Mouse (Mus musculus) forebrain, embryonic 14.5 days (tissue): ENCODE measurements around the gene Shroom3. TPM values are rescaled to one million over a fixed set of nuclear protein-coding genes. Genes with fewer than 3 reads are reported as not detected.

Experiments used
- ATAC-seq: fragments of 200-750 bp; cut with Nextera tagmentation; 2 replicates; pipeline ENCODE4 v1.8.0; 2017; ENCODE audit warnings: mild to moderate bottlenecking, moderate library complexity
- DNase-seq: peaks from one replicate; pipeline ENCODE4 v3.0.0-alpha.2; 2015; ENCODE audit warnings: low spot score
- H3K27ac ChIP-seq: fragments of 300-500 bp; sonication (generic); 2 replicates; pipeline ENCODE4 v1.5.1; 2014; ENCODE audit warnings: low read depth, mild to moderate bottlenecking, control low read depth, low read length, moderate library complexity
- H3K27me3 ChIP-seq: fragments of 300-500 bp; sonication (generic); replicated peaks from 2 replicates; pipeline ENCODE4 v1.6.1; 2014; ENCODE audit warnings: low read length, control low read depth, mixed read lengths; ENCODE audit not compliant: control insufficient read depth, insufficient read depth
- H3K36me3 ChIP-seq: fragments of 300-500 bp; sonication (generic); 2 replicates; pipeline ENCODE4 v1.6.1; 2014; ENCODE audit warnings: low read length, control low read depth; ENCODE audit not compliant: control insufficient read depth, insufficient read depth
- H3K4me1 ChIP-seq: fragments of 300-500 bp; sonication (generic); 2 replicates; pipeline ENCODE4 v1.6.1; 2014; ENCODE audit warnings: antibody characterized with exemption, low read length, control low read depth; ENCODE audit not compliant: control insufficient read depth, insufficient read depth
- H3K4me2 ChIP-seq: fragments of 300-500 bp; sonication (generic); 2 replicates; pipeline ENCODE4 v1.6.1; 2014; ENCODE audit warnings: mild to moderate bottlenecking, control low read depth, low read length
- H3K4me3 ChIP-seq: fragments of 300-500 bp; sonication (generic); 2 replicates; pipeline ENCODE4 v1.5.1; 2014; ENCODE audit warnings: low read depth, low read length, control low read depth
- H3K9ac ChIP-seq: fragments of 300-500 bp; sonication (generic); 2 replicates; pipeline ENCODE4 v1.6.1; 2014; ENCODE audit warnings: mild to moderate bottlenecking, low read length, control low read depth, moderate library complexity
- H3K9me3 ChIP-seq: fragments of 300-500 bp; sonication (generic); replicated peaks from 2 replicates; pipeline ENCODE4 v1.6.1; 2016; ENCODE audit warnings: low read length, control low read depth, mixed read lengths; ENCODE audit not compliant: control insufficient read depth
- WGBS: fragments of 180-500 bp; shearing (Covaris S2); extraction: QIAGEN DNeasy Blood & Tissue Kit; methylation state at CpG from one replicate; pipeline ENCODE4 v1.1.7; 2014; 5-methylcytosine and 5-hydroxymethylcytosine counted together
- polyA plus RNA-seq: library from polyadenylated mRNA; unstranded; fragments of >200 nt; fragmentation: Nextera tagmentation; extraction: Ambion mirVana; gene quantifications from 2 replicates; pipeline ENCODE4 v1.2.1, GENCODE M21; 2014

Shroom3 gene
- polyA plus RNA-seq, 1 experiment from 2014 or later, result 1.6 TPM

DNA sequence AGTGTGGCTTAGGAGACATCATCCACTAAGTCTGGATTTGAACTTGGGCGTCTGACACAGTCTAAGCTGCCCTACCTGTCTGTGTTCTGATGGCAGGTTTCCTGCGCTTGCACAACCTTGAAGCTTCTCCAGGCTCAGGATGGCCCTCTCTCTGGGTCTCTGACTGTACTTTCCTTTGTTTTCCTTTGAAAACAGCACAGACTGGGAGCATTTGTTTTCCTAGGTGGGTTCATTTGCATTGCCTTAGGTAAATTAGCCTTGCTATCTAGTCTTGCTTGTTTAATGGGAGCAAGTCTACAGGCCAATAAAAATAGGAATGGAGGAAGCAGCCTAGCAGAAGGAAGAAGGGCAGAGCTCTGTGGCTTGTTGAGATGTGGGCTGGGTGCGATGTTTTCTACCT lies 114.7 kb downstream of the Shroom3 start:
- DNase-seq, result no peak
- no peak overlapping the region for H3K4me2 ChIP-seq
- H3K36me3 ChIP-seq, result no peaks in the 10 kb centered on the region
- H3K27ac ChIP-seq, result no peak overlapping the region
- H3K4me3 ChIP-seq, result no peak overlapping the region
- no peak overlapping the region for H3K9ac ChIP-seq
- ATAC-seq, result no peak
- H3K4me1 ChIP-seq, result no peaks in the 10 kb centered on the region
- WGBS, result 81% methylated on average over 3 of the region's 3 CpGs
- H3K9me3 ChIP-seq, result 0 out of 2 replicates have a peak, but pooled peaks cover 3% of the 10 kb centered on the region
- H3K27me3 ChIP-seq, result no peaks in the 10 kb centered on the region

GRCm38 (mm10) chr5:92804379-92804778 lies 121.1 kb downstream of the Shroom3 start:
- no peak overlapping the region for H3K4me2 ChIP-seq
- H3K9ac ChIP-seq, result no peak overlapping the region
- no peaks in the 10 kb centered on the region for H3K36me3 ChIP-seq
- no peaks in the 10 kb centered on the region for H3K9me3 ChIP-seq
- no peak overlapping the region for H3K27ac ChIP-seq
- peaks cover 12% of the 10 kb centered on the region for H3K4me1 ChIP-seq
- 24% methylated on average over 7 of the region's 7 CpGs for WGBS
- H3K4me3 ChIP-seq, result no peak overlapping the region
- H3K27me3 ChIP-seq, result no peaks in the 10 kb centered on the region
- DNase-seq, result no peak
- ATAC-seq, result no peak

GRCm38 (mm10) chr5:92808503-92809415 lies 125.5 kb downstream of the Shroom3 start:
- WGBS, result 4% methylated on average over 28 of the region's 28 CpGs
- peak; percentile 46 for DNase-seq
- peak overlapping the region; percentile 23 for H3K4me3 ChIP-seq
- H3K4me2 ChIP-seq, result peak overlapping the region; percentile 52
- peak; percentile 68 for ATAC-seq
- no peaks in the 10 kb centered on the region for H3K36me3 ChIP-seq
- H3K9me3 ChIP-seq, result no peaks in the 10 kb centered on the region
- no peaks in the 10 kb centered on the region for H3K27me3 ChIP-seq
- H3K4me1 ChIP-seq, result peaks cover 27% of the 10 kb centered on the region
- peak overlapping the region; percentile 51 for H3K9ac ChIP-seq
- peak overlapping the region; percentile 9 for H3K27ac ChIP-seq

- Histone ChIP-seq H3K9ac (peak overlapping the region; percentile 51), H3K4me2 (peak overlapping the region; percentile 52), H3K27ac (peak overlapping the region; percentile 9; the same call in 1 of the 2 replicates), H3K9me3 (no peaks in the 10 kb centered on the region), H3K4me3 (peak overlapping the region; percentile 23), H3K27me3 (no peaks in the 10 kb centered on the region), H3K4me1 (peaks cover 27% of the 10 kb centered on the region), H3K36me3 (no peaks in the 10 kb centered on the region)
- ATAC-seq (no peak), DNase-seq (no peak)
- 18% methylated on average over 13 of the region's 13 CpGs for WGBS
Observed at GRCm38 (mm10) chr5:92809416-92809750, 126.1 kb downstream of the Shroom3 start.

DNA sequence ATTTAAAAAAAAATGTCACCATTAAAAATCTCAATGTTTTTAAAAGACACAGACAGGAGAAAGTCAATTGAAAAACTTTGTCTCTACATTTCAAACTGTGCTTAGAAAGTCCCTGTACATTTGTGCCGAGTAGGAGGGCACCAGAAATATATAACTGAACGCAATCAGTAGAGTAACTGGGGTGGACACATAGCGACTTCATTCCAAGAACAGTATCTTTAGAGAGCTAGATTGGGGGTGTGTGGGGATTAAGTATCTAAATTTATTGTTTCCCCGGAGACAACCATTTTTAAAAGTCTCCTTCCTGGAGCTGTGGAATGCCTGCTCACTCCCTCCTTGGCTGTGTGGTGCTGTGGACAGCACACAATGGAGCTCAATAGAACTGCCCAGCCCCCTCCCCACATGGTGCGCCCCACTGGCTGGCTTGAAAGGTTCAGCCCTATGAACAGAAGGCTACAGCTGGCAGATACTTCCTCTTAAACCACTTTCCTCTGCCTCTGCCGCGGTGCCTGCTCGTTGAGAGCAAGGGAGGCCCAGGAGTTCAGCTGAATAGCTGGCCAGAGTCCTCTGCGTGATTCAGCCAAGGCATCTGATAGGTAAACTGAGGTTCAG lies 127.8 kb downstream of the Shroom3 start:
- Histone ChIP-seq H3K36me3 (no peaks in the 10 kb centered on the region), H3K4me1 (peaks cover 27% of the 10 kb centered on the region), H3K4me3 (no peak overlapping the region), H3K9me3 (no peaks in the 10 kb centered on the region), H3K27ac (no peak overlapping the region), H3K9ac (0 out of 2 replicates have a peak overlapping the region, but pooled peaks have one; percentile 21), H3K27me3 (no peaks in the 10 kb centered on the region), H3K4me2 (peak overlapping the region; percentile 23; the same call in 1 of the 2 replicates)
- DNase-seq (peak; percentile 79), ATAC-seq (peak; percentile 68)
- WGBS, result 2% methylated on average over 9 of the region's 9 CpGs

GRCm38 (mm10) chr5:92811761-92812160 lies 128.5 kb downstream of the Shroom3 start:
- no peak overlapping the region for H3K27ac ChIP-seq
- peaks cover 27% of the 10 kb centered on the region for H3K4me1 ChIP-seq
- no peaks in the 10 kb centered on the region for H3K27me3 ChIP-seq
- WGBS, result 24% methylated on average over 7 of the region's 7 CpGs
- H3K9me3 ChIP-seq, result no peaks in the 10 kb centered on the region
- no peak overlapping the region for H3K9ac ChIP-seq
- DNase-seq, result peak; percentile 54
- H3K4me2 ChIP-seq, result no peak overlapping the region
- ATAC-seq, result no peak
- H3K4me3 ChIP-seq, result no peak overlapping the region
- H3K36me3 ChIP-seq, result no peaks in the 10 kb centered on the region

- Histone ChIP-seq H3K27ac (no peak overlapping the region; the same call in 1 of the 2 replicates), H3K4me3 (no peak overlapping the region), H3K4me1 (peaks cover 27% of the 10 kb centered on the region), H3K27me3 (no peaks in the 10 kb centered on the region), H3K36me3 (no peaks in the 10 kb centered on the region), H3K9me3 (no peaks in the 10 kb centered on the region), H3K9ac (no peak overlapping the region), H3K4me2 (no peak overlapping the region)
- 3% methylated on average over 8 of the region's 8 CpGs for WGBS
- DNase-seq (peak; percentile 79), ATAC-seq (peak; percentile 62)
Observed at GRCm38 (mm10) chr5:92812936-92813335, 129.7 kb downstream of the Shroom3 start.

DNA sequence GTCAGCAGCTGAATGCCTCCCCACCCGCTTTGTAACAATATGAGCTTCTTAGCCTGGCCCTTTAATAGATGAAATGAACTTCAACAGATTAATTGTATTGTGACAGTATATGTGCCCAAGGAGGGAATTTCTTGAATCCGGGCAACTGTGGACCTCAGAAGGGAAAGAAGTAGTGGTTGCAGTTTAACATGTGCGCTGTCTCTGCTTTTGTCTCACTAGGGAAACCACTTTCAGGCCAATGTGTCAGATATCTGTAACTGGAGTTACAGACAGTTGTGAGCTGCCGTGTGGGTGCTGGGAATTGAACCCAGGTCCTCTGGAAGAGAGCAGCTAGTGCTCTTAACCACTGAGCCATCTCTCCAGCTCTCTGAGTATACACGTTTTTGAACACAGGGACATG lies 130.3 kb downstream of the Shroom3 start:
- Histone ChIP-seq H3K4me1 (peaks cover 23% of the 10 kb centered on the region), H3K4me2 (no peak overlapping the region), H3K9me3 (no peaks in the 10 kb centered on the region), H3K9ac (no peak overlapping the region), H3K4me3 (no peak overlapping the region), H3K36me3 (no peaks in the 10 kb centered on the region), H3K27me3 (no peaks in the 10 kb centered on the region), H3K27ac (no peak overlapping the region)
- ATAC-seq (no peak), DNase-seq (no peak)
- 54% methylated on average over 5 of the region's 5 CpGs for WGBS

GRCm38 (mm10) chr5:92814621-92815020 lies 131.4 kb downstream of the Shroom3 start:
- H3K27me3 ChIP-seq, result no peaks in the 10 kb centered on the region
- no peaks in the 10 kb centered on the region for H3K9me3 ChIP-seq
- H3K27ac ChIP-seq, result no peak overlapping the region
- no peak overlapping the region for H3K4me2 ChIP-seq
- peaks cover 15% of the 10 kb centered on the region for H3K4me1 ChIP-seq
- DNase-seq, result no peak
- no peaks in the 10 kb centered on the region for H3K36me3 ChIP-seq
- H3K4me3 ChIP-seq, result no peak overlapping the region
- no peak overlapping the region for H3K9ac ChIP-seq
- ATAC-seq, result no peak
- WGBS, result 90% methylated on average over 3 of the region's 3 CpGs
